Mouse (Mus musculus): ENCODE data around the gene Rabgap1l. TPM values are rescaled to one million over a fixed set of nuclear protein-coding genes. Genes with fewer than 3 reads are reported as not detected.

Gene Rabgap1l
- total RNA-seq, 4 experiments from 2014 or later = 27.9 to 45.9 (median 34.6) TPM

DNA sequence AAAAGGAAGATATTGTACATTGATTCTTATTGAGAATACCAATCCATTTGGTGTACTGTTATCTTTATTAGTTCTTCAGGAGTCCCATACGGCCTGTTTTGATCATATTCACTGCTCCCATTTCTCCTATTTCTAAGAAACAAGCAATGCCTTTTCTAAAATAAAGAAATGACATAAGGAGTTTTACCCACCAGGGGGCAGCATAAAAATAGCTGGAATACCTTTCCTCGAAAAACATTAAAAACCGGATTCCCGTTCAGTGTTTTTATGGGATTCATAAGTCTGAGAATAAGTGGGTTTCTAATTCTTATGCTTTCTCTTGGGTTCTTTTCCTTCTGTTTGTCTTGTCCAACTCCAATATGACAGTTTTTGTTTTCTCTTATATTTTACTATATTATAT, 562.0 kb downstream of the Rabgap1l start:
- no peak for DNase-seq

DNA sequence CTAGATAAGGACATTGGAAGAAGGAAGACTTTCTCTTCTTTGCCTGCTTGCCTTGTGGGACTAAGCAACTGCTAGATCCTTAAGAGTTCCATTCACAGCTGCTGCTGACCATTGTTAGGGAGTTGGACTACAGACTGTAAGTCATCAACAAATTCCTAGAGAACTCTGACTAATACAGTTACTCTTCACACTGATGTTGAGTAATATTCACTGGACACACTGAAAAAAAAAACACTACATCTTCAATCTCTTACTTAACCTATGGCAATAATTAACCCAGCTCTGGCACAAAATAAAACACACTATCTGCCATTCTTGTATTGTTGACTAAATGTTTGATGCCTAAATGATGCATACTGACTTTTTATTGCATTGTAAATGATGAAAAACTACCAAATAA, 565.2 kb downstream of the Rabgap1l start:
- DNase-seq = no peak

DNA sequence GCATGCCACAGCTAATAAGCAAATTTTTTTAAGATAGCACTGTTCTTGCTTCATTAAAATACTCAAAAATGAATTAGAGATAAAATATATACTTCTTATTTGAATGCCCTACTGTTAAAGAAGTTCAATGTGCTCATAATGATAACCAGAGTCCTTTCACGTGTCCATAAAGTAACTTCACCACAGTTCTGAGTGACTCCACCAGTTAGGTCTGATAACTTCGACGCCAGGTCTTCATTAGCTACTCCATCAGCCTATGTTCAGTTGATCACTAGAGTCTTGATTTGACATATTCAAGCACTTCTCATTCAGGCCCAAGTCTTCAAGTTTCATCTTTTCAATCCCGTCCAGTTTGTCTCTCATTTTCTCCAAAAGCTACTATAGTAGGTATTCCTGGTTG, 565.8 kb downstream of the Rabgap1l start:
- no peak for DNase-seq

DNA sequence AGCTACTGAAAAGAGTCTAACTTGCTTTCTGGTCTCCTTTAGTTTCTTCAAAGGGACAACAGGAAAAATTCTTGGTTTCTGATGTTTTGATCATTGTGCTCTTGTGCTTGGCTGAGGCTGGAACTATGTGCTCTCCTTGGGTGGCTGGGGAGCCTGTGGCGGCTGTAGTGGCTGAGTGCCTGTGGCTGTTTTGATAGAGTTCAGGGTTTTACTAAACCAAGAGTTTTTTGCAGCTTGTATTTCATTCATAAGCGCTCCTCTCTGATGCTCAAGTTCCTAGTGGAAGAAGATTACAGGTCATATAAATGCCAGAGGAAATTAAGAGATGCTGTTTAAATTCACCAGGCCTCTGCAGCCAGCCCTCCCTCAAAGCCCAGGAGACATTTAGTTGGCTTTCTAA, 568.9 kb downstream of the Rabgap1l start:
- no peak for DNase-seq

DNA sequence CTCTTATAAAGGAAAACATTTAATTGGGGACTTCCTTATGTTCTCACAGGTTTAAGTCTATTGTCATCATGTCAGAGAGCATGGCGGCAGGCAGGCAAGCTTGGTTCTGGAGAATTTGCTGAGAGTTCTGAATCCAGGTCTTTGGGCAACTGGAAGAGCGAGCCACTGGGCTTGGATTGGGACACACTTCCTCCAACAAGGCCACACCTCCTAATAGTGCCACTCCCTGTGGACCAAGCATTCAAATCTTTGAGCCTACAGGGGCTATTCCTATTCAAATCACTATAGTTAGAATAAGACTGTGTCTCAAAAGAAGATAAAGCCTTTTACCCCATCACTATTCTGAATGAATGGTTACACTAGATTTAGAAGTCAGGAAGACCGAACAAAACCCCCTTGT, 575.1 kb downstream of the Rabgap1l start:
- DNase-seq = no peak

DNA sequence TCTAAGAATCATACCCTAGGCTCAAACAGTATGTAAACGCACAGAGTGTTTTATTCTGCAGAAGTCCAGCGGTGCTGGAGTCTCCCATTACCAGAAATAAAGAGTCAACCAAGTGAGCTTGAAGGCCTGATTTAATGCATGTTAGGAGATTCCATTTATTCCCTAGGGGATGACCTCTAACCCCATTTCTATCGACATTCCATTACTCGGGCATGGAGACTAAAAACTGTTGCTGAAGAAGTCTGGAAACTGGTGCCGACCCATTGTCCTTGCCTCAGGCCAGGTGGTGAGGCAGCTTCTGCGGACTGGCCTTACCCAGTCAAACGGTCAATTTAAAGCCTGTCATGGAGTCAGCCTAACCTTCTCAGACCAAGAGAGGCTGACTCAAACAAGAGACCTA, 578.8 kb downstream of the Rabgap1l start:
- no peak for DNase-seq

DNA sequence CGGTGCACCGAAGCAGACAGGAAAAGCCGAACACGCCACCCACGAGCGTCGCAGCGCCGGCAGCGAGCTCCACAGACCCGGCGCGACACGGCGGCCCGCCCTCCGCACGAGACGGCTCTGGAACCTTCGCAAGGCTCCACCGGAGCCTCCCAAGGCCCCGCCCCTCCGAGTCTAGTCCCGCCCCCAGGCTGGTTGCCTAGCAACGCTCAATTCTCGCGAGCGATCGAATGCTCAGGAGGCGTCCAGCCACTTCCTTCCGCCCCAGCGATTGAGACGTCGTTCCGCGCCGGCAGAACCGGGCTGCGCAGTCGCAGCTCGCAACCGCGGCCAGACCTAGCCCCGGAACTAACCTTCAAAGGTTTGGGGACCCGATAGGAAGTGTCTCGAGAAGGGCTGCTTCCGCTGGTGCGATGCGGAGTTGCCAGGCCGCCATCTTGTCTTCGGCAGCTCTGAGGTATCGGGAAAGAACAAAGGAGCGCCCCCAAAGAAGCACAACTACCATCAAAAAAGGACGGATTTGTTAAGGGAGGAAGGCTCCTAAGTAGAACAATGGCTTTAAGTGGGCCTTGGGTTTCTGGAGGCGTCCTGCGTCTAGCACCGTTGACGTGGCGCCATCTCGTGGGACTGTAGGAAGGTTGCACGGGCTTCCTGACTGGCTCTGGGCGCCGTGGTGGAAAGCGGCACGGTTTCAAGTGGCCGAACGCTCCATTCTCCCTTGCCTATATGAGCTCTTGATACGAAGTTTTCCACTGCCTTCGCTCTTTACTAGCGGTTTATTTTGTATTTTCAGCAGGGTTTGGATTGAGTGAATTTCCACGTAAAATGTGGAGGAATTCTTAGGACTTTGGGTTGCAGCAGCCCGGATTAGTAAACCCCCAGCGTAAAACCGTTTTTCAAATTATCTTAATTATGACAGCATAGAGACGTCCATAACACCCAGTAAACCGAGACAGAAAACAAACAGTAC, 580.0 kb downstream of the Rabgap1l start, which contains the start of gene Cacybp:
TSS of gene Cacybp (minus strand) at position 173 of the 967 bp plus-strand sequence.
- peak; percentile 99 for DNase-seq

DNA sequence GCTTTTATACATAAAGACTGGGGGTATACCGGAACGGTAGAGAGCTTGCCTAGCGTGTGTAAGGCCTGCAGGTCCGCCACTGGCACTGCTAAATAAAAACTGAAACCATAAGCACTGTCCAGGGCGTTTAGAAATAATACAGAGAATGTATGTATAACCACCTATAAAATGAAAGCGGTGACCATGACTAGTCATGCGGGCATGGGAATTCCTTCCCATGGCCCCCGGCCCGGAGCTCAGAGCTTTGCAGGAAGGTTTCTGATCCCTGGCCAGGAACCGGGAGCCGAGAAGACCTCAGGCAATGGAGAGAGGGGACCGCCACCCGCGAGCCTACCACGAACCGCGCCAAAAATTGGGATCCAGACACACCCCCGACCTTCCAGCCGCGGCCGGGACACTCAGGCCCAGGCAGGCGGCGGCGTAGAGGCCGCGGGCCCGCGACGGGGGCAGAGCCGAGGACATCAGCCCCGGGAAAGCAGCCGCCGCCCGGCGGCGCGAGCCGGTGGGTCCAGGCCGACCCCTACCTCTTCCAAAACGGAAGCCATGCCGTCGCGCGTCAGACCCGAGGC, 580.8 kb downstream of the Rabgap1l start:
- no peak for DNase-seq

DNA sequence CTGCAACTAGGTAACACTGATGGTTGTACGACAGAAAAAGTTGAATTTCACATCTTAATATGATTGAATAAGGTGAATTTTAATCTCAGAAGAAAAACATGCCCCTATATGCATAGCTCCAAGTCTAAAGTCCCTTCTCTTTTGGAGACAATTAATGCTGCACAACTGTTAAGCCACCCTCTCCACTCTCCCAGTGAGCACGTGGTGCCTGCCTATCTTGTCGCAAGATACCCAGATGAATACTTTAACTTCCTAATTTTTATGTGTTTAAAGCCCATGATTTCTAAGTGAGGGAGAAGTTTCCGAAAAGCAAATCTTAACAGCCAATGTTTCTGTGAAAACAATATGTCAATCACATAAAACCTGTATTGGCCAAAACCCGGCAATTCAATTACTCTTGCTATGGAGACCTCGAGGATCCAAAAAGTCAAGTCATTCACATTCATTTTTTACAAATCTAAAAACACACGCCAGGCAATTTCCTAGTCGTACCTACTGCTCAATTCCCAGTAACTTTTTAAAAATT, 581.4 kb downstream of the Rabgap1l start:
- no peak for DNase-seq

DNA sequence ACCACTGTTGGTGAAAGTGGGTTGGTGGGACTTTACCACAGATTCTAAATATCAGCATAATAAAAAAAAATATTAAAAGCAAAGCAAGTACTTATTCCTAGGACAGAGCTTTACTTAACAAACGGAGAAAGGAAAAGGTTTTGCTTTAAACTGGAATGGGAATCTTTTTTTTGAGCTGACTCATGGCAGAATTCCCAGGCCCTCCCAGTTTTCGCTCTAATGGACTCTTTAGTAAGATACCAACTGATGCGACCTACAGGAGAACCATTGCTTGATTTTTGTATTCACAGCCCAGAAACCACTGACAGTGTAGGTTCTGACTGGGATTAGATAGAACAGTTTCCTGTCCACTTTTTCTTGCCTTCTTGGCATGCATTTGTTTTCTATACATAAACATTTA, 582.4 kb downstream of the Rabgap1l start:
- no peak for DNase-seq

DNA sequence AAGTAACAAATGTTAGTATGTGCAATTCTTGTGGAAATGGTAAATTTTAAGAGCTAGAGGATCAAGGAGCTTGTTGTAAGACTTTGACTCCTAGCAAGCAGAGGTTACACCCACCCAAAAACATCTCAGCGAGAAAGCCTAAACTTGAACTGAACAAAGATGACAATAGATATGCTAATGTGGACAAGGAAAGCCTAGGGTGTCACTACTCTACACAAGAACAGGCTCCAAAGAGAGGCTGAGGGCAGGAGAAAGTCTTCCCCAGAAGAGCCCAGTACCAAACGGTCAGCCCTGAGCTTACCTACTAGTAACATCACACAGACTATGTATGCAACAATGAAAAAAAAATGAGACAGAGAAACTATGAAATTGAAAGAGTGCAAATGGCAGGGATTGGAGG, 583.2 kb downstream of the Rabgap1l start:
- no peak for DNase-seq

DNA sequence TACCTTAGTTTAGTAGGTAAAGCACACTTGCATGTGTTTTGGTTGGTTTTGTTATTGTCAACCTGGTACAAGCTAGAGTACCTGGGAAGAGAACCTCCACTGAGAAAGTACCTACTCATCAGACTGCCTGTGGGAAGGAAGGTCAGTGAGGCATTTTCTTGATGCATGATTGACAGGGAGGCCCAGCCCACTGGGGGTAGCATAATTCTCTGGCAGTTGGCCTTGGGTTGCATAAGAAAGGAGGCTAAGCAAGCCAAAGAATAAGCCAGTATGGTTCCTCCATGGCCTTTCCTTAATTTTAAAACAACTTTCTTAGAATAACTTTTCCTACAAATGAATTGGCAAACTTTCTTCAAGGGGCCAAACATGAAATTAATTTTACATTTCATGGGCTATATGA, 587.5 kb downstream of the Rabgap1l start:
- DNase-seq = no peak

DNA sequence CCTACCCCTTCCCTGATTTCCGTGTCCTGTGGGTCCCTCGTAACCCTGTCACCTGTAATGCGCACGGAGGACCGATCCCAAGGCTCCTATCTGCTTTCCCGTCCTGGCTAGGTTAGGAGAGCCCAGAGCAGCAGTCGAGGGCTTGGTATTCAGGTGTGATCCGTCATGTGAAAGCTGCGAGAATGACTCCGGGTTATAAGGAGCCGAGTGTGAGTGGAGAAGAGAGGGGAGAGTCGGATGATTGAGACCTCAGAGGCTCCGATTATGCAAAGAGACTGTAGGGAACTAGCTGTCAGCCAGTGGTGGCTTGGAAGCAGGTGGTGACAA, 597.7 kb downstream of the Rabgap1l start:
- DNase-seq = no peak

DNA sequence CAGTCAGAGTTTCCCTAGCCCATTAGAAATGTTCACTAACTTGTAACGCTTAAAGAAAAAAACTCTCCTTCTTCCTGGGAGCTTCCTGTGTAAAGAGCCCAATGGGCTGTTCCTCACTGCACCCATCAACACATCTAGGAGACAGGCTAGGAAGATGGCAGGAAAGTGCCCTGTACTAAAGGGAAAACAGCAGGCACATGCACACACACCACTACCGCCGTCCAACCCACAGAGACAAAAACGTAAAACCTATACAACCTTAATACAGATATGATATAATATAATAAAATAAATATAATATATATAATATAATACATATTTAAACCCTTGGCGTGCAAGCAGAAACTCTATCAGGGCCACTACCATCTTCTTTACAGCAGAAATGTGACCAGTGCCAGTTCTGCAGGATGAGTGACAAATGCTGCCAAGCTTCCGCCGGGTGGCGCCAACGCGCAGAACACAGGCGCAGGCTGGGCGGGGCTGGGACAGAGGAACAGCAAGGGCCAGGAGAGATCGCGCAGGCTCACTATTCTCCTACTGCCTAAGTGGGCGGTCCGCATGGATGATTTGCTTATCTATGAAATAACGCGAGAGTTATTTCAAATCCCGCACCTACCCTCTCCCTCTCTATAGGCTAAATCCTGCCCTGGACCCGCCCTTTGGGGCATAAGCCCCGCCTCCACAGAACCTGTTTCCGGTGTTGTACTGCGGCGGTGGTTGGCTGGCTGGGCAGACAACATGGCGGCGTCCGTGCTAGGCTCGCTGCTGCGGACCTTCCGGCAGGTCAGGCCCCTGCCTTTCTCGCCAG, 598.3 kb downstream of the Rabgap1l start, which contains the start of gene Mrps14:
TSS of gene Mrps14 (plus strand) at position 687 of the 808 bp plus-strand sequence.
- DNase-seq = peak; percentile 98

DNA sequence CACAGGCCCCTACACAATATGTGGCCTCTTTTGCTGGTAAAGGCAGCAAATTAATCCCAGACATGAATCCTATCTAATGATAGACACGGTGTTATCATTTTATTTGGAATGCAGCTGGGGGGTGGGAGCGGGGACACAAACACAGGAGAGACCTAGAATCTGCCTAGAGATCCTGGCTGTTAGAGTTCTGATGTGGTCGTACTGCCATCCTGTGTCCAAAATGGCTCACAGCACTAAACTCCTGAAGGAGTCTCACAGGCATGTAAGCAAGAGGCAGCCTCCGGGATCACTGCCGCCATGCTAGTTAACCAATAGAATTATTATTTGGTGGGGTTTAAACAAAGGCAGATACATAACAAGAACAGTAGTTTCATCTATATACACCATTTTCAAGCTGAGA, 608.5 kb downstream of the Rabgap1l start:
- DNase-seq = no peak

DNA sequence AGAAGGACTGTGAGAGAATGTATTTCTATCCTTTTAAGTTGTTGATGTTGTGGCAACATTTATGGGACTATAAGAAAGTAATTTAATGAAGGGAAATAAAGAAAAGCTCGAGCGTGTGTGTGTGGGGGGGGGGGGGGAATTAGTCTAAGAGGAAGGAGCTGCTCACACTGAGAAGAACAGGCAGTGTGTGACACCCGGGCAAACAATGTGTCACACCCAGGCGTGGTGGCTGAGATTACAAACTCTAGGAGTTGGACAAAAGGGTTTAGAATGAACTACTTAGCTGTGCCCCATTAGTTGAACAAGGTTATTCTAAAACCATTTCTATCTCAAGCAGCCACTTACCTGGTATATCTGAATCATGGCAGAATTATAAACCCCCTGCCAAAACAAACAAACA, 611.8 kb downstream of the Rabgap1l start:
- DNase-seq = no peak

DNA sequence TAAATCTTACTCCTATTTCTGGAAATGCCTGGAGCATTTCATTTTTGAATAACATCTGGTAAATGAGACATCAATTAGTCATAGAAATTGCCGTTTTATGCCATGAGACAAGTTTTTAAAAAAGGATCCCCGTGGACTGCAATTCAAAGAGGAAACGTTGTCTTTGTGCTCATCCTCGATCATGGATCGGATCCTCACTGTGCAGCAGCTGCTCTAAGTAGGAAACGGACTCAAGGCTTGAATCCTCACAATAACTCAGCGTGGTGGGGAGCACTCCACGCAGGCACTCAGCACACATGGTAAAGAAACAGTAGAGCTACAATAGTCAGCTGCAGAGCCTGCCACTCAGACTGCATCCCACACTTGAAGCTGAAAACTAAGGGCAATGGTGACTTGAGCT, 616.1 kb downstream of the Rabgap1l start:
- DNase-seq = no peak

Small RNA genes lying within 50 kb of the gene (microRNA-seq; reads per million reads assigned to microRNA genes)
- 0 to 0.34 reads per million in 2 experiments for gene Mir1927

Other genes with a start within 250 kb of the Rabgap1l start
- gene Rc3h1, start 113.2 kb upstream of the Rabgap1l start, total RNA-seq (2022) = 10 to 100 TPM; 34.6 to 52.0 (median 48.0) TPM
- 1 to 10 TPM in 3 of 4 experiments, under 1 TPM in 1; 0.80 to 2.2 (median 1.6) TPM for gene Serpinc1, start 185.4 kb upstream of the Rabgap1l start, total RNA-seq (2022)
- gene Zbtb37, start 241.6 kb upstream of the Rabgap1l start, total RNA-seq (2022) = 10 to 100 TPM; 13.1 to 27.1 (median 19.0) TPM